Mouse (Mus musculus) stomach, embryonic 16.5 days (tissue): ENCODE data around the gene Mpped1. TPM values are rescaled to one million over a fixed set of nuclear protein-coding genes. Genes with fewer than 3 reads are reported as not detected.

Experiments
- ATAC-seq: fragments of 200-750 bp; cut with Nextera tagmentation; 2 replicates; pipeline ENCODE4 v1.8.0; 2017; ENCODE audit warnings: moderate number of reproducible peaks, moderate TSS enrichment; ENCODE audit not compliant: insufficient read depth, low FRiP score
- H3K27ac ChIP-seq: fragments of 300-500 bp; sonication (generic); 2 replicates; pipeline ENCODE4 v1.5.1; 2014; ENCODE audit warnings: low read length
- H3K27me3 ChIP-seq: fragments of 300-500 bp; sonication (generic); 2 replicates; pipeline ENCODE4 v1.6.1; 2014; ENCODE audit warnings: low read length, control low read depth, mixed read lengths; ENCODE audit not compliant: control insufficient read depth, insufficient read depth
- H3K36me3 ChIP-seq: fragments of 300-500 bp; sonication (generic); 2 replicates; pipeline ENCODE4 v1.6.1; 2014; ENCODE audit warnings: low read length; ENCODE audit not compliant: control insufficient read depth, insufficient read depth
- H3K4me1 ChIP-seq: fragments of 300-500 bp; sonication (generic); 2 replicates; pipeline ENCODE4 v1.6.1; 2014; ENCODE audit warnings: low read length, control low read depth, mixed read lengths; ENCODE audit not compliant: control insufficient read depth, insufficient read depth
- H3K4me2 ChIP-seq: fragments of 300-500 bp; sonication (generic); 2 replicates; pipeline ENCODE4 v1.6.1; 2014; ENCODE audit warnings: low read depth, low read length, mixed read lengths
- H3K4me3 ChIP-seq: fragments of 300-500 bp; sonication (generic); replicated peaks from 2 replicates; pipeline ENCODE4 v1.5.1; 2014; ENCODE audit warnings: mild to moderate bottlenecking, low read length
- H3K9ac ChIP-seq: fragments of 300-500 bp; sonication (generic); 2 replicates; pipeline ENCODE4 v1.6.1; 2014; ENCODE audit warnings: low read length
- H3K9me3 ChIP-seq: fragments of 300-500 bp; sonication (generic); replicated peaks from 2 replicates; pipeline ENCODE4 v1.6.1; 2016; ENCODE audit warnings: low read length, control low read depth; ENCODE audit not compliant: control insufficient read depth
- WGBS: fragments of 180-500 bp; shearing (Covaris S2); extraction: QIAGEN DNeasy Blood & Tissue Kit; methylation state at CpG from one replicate; pipeline ENCODE4 v1.1.7; 2014; 5-methylcytosine and 5-hydroxymethylcytosine counted together
- polyA plus RNA-seq: library from polyadenylated mRNA; unstranded; fragments of >200 nt; fragmentation: Nextera tagmentation; extraction: Ambion mirVana; gene quantifications from 2 replicates; pipeline ENCODE4 v1.2.1, GENCODE M21; 2015

Gene Mpped1
- polyA plus RNA-seq, 1 experiment from 2014 or later: 0.61 TPM

- 80% methylated on average over 9 of the region's 9 CpGs for WGBS
- no peaks in the 10 kb centered on the region for H3K9me3 ChIP-seq
- no peak for ATAC-seq
- H3K9ac ChIP-seq: no peak overlapping the region
- H3K4me3 ChIP-seq: no peak overlapping the region
- H3K36me3 ChIP-seq: no peaks in the 10 kb centered on the region
- no peak overlapping the region for H3K4me2 ChIP-seq
- no peak overlapping the region for H3K27ac ChIP-seq
- no peaks in the 10 kb centered on the region for H3K4me1 ChIP-seq
- no peaks in the 10 kb centered on the region for H3K27me3 ChIP-seq
Observed at GRCm38 (mm10) chr15:83884291-83884690, 105.0 kb downstream of the Mpped1 start.

DNA sequence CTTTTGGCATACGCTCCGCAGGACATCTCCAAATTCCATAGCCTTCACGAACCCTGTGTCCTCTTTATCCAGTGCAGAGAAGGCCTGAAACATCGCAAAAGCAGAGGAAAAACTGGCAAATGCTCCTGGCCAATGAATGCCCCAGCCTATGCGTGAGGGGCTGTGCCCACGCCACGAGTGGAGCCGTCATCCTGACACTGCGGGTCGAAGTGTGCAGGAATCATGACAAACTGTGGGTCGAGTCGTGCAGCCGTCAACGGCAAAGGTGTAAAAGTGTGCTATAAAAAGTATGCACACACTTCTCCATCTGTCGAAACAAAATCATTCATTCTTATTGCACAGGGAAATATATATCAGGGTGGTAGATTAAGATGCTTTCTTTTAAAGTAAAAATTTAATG lies 113.6 kb downstream of the Mpped1 start:
- WGBS: 83% methylated on average over 15 of the region's 15 CpGs
- no peak for ATAC-seq
- H3K9ac ChIP-seq: no peak overlapping the region
- no peak overlapping the region for H3K27ac ChIP-seq
- H3K4me1 ChIP-seq: no peaks in the 10 kb centered on the region
- no peaks in the 10 kb centered on the region for H3K36me3 ChIP-seq
- H3K9me3 ChIP-seq: no peaks in the 10 kb centered on the region
- H3K27me3 ChIP-seq: no peaks in the 10 kb centered on the region
- no peak overlapping the region for H3K4me3 ChIP-seq
- H3K4me2 ChIP-seq: no peak overlapping the region

DNA sequence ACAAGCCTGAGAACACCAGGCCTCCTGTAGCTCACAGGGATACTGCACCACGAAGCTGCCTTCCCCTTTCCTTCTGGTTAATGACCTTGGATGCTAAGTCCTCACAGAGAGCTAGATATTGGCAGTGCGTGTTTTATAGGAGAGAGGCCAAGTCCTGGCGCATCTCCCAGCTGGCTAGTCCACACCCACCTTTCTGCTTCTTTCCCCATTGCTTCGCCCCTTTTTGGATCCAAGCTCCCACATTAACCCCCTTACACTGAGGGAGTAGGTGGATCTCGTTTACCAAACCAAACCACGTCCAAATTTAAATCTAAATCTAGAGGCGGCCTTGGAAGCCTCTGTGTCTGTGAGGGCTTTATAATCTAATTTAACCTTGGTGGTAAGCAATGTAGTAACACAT lies 115.0 kb downstream of the Mpped1 start:
- 64% methylated on average over 7 of the region's 7 CpGs for WGBS
- no peaks in the 10 kb centered on the region for H3K36me3 ChIP-seq

GRCm38 (mm10) chr15:83896011-83896410 lies 116.7 kb downstream of the Mpped1 start:
- Histone ChIP-seq H3K4me3 (no peak overlapping the region), H3K36me3 (no peaks in the 10 kb centered on the region)
- WGBS: 40% methylated on average over 9 of the region's 9 CpGs

More for the DNA sequence above, 115.0 kb downstream of the Mpped1 start:
- ATAC-seq: no peak
- H3K9me3 ChIP-seq: no peaks in the 10 kb centered on the region
- H3K4me3 ChIP-seq: no peak overlapping the region
- H3K27ac ChIP-seq: no peak overlapping the region
- no peaks in the 10 kb centered on the region for H3K4me1 ChIP-seq
- no peak overlapping the region for H3K4me2 ChIP-seq
- H3K9ac ChIP-seq: no peak overlapping the region
- no peaks in the 10 kb centered on the region for H3K27me3 ChIP-seq

GRCm38 (mm10) chr15:83897286-83897685 lies 118.0 kb downstream of the Mpped1 start:
- H3K9me3 ChIP-seq: no peaks in the 10 kb centered on the region
- H3K27ac ChIP-seq: no peak overlapping the region
- 63% methylated on average over 9 of the region's 9 CpGs for WGBS
- H3K4me3 ChIP-seq: no peak overlapping the region
- no peak overlapping the region for H3K9ac ChIP-seq
- H3K4me2 ChIP-seq: no peak overlapping the region
- no peaks in the 10 kb centered on the region for H3K27me3 ChIP-seq
- H3K36me3 ChIP-seq: no peaks in the 10 kb centered on the region
- H3K4me1 ChIP-seq: no peaks in the 10 kb centered on the region
- no peak for ATAC-seq

More at GRCm38 (mm10) chr15:83896011-83896410, 116.7 kb downstream of the Mpped1 start:
- Histone ChIP-seq H3K9me3 (no peaks in the 10 kb centered on the region), H3K27me3 (no peaks in the 10 kb centered on the region), H3K9ac (no peak overlapping the region), H3K4me2 (no peak overlapping the region), H3K4me1 (no peaks in the 10 kb centered on the region), H3K27ac (no peak overlapping the region)
- ATAC-seq: no peak

- no peak for ATAC-seq
- Histone ChIP-seq H3K27me3 (no peaks in the 10 kb centered on the region), H3K4me1 (no peaks in the 10 kb centered on the region), H3K9ac (no peak overlapping the region), H3K36me3 (no peaks in the 10 kb centered on the region), H3K27ac (no peak overlapping the region), H3K9me3 (no peaks in the 10 kb centered on the region), H3K4me3 (no peak overlapping the region), H3K4me2 (no peak overlapping the region)
- 78% methylated on average over 13 of the region's 13 CpGs for WGBS
Observed at GRCm38 (mm10) chr15:83906472-83906871, 127.2 kb downstream of the Mpped1 start.

Other genes with a start within 250 kb of the Mpped1 start
- 116 and 132 TPM in 2 replicates for gene Tspo, start 215.9 kb upstream of the Mpped1 start, polyA plus RNA-seq
- 24.3 and 24.4 TPM in 2 replicates for gene Mcat, start 215.7 kb upstream of the Mpped1 start, polyA plus RNA-seq
- 31.9 and 32.2 TPM in 2 replicates for gene Ttll12, start 184.3 kb upstream of the Mpped1 start, polyA plus RNA-seq
- 12.9 and 14.3 TPM in 2 replicates for gene Scube1, start 54.4 kb upstream of the Mpped1 start, polyA plus RNA-seq